Mouse (Mus musculus) intestine, embryonic 15.5 days (tissue): ENCODE measurements at regions not wholly inside any gene's neighbourhood (a gene's known extent, or its start where the extent isn't known, plus 50 kb on each side); places are given as distances from the start of the nearest gene placed in this dataset.
"Not testable (repeated sequence)": the region's sequence is repeated elsewhere in the genome, so short reads cannot be mapped to it uniquely, and the experiment has no call there.

Source experiments
- ATAC-seq: fragments of 200-750 bp; cut with Nextera tagmentation; 2 replicates; pipeline ENCODE4 v1.8.0; 2017; ENCODE audit warnings: moderate TSS enrichment, moderate library complexity
- H3K27ac ChIP-seq: fragments of 300-500 bp; sonication (generic); 2 replicates; pipeline ENCODE4 v1.5.1; 2015; ENCODE audit warnings: mild to moderate bottlenecking, inconsistent platforms
- H3K27me3 ChIP-seq: fragments of 300-500 bp; sonication (generic); replicated peaks from 2 replicates; pipeline ENCODE4 v1.6.1; 2015; ENCODE audit warnings: inconsistent platforms
- H3K36me3 ChIP-seq: fragments of 300-500 bp; sonication (generic); 2 replicates; pipeline ENCODE4 v1.6.1; 2015; ENCODE audit warnings: inconsistent platforms
- H3K4me1 ChIP-seq: fragments of 300-500 bp; sonication (generic); replicated peaks from 2 replicates; pipeline ENCODE4 v1.6.1; 2015; ENCODE audit warnings: inconsistent platforms
- H3K4me2 ChIP-seq: fragments of 300-500 bp; sonication (generic); replicated peaks from 2 replicates; pipeline ENCODE4 v1.6.1; 2015; ENCODE audit warnings: mild to moderate bottlenecking, inconsistent platforms
- H3K4me3 ChIP-seq: fragments of 300-500 bp; sonication (generic); replicated peaks from 2 replicates; pipeline ENCODE4 v1.5.1; 2015; ENCODE audit warnings: inconsistent platforms
- H3K9ac ChIP-seq: fragments of 300-500 bp; sonication (generic); 2 replicates; pipeline ENCODE4 v1.6.1; 2015; ENCODE audit warnings: inconsistent platforms
- H3K9me3 ChIP-seq: fragments of 300-500 bp; sonication (generic); 2 replicates; pipeline ENCODE4 v1.6.1; 2016; ENCODE audit warnings: inconsistent platforms
- WGBS: fragments of 180-500 bp; shearing (Covaris S2); methylation state at CpG from one replicate; pipeline ENCODE4 v1.1.7; 2015; 5-methylcytosine and 5-hydroxymethylcytosine counted together

DNA sequence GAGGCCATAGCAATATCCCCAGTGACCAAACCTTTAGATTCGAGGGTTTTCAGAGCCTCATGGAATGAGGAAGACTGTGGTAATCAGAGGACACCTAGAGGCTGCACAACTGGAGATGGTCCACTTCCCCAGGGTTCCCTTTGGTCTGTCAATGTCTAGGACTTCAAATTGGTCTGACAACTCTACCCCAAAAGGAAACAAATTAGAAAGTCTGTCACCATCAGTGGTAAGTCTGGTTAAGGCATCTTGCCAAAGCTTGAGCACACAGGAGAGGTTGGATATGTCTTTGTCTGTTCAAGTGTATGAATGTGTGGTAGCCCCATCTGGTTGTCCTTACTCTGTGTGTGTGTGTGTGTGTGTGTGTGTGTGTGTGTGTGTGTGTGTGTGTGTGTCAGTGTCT is 494.3 kb upstream of the Tbl1xr1 start:
- Histone ChIP-seq H3K9ac (no peak overlapping the region), H3K9me3 (no peaks in the 10 kb centered on the region), H3K36me3 (no peaks in the 10 kb centered on the region), H3K4me1 (no peaks in the 10 kb centered on the region), H3K4me2 (no peak overlapping the region), H3K4me3 (no peak overlapping the region), H3K27me3 (no peaks in the 10 kb centered on the region), H3K27ac (no peak overlapping the region)
- WGBS, result 87% methylated on average over 1 of the region's 1 CpGs
- no peak for ATAC-seq

DNA sequence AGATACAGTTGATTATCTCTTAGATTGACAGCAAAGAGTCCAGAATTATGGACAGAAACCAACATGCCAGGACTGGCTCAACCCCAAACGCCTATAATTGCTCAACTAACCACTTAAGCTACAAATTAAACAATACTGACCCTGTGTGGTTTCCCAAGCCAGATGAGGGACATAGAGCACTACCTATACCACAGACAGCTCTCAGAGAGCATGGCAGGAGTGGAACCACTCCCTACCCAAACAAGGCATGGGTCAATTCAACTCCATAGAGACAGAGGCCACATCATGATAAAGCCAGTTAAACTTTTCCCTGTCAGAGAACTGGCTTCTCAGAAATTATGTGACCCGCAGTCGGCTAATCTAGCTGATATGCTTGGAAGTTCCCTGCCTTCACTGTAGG is 490.7 kb upstream of the Tbl1xr1 start:
- Histone ChIP-seq H3K4me2 (no peak overlapping the region), H3K4me3 (no peak overlapping the region), H3K9me3 (no peaks in the 10 kb centered on the region), H3K9ac (no peak overlapping the region), H3K4me1 (no peaks in the 10 kb centered on the region), H3K27me3 (no peaks in the 10 kb centered on the region), H3K27ac (no peak overlapping the region), H3K36me3 (no peaks in the 10 kb centered on the region)
- 70% methylated on average over 3 of the region's 3 CpGs for WGBS
- peak; percentile 31; the same call in 1 of the 2 replicates for ATAC-seq

DNA sequence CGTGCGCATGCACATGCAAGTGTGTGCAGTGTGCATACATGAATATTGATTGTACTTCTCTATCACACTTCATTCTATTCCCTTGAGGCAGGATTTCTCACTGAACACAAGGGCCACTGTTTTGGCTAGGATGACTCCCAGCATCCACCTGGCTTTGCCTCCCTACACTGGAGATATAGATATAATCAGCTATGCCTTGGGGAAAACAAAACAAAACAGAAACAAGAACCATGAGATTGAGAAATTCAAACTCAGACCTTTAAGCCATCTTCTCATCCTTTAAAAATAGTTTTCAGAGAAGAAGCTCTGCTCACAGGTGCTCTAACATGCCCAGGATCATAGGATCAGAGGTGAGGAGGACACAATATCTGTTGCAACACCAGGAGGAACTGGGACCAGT is 469.6 kb upstream of the Tbl1xr1 start:
- no peaks in the 10 kb centered on the region for H3K36me3 ChIP-seq
- H3K4me1 ChIP-seq, result no peaks in the 10 kb centered on the region
- ATAC-seq, result no peak
- H3K9me3 ChIP-seq, result no peaks in the 10 kb centered on the region
- no peak overlapping the region for H3K27ac ChIP-seq
- no peak overlapping the region for H3K9ac ChIP-seq
- no peaks in the 10 kb centered on the region for H3K27me3 ChIP-seq
- no peak overlapping the region for H3K4me3 ChIP-seq
- no peak overlapping the region for H3K4me2 ChIP-seq
- 98% methylated on average over 2 of the region's 2 CpGs for WGBS

DNA sequence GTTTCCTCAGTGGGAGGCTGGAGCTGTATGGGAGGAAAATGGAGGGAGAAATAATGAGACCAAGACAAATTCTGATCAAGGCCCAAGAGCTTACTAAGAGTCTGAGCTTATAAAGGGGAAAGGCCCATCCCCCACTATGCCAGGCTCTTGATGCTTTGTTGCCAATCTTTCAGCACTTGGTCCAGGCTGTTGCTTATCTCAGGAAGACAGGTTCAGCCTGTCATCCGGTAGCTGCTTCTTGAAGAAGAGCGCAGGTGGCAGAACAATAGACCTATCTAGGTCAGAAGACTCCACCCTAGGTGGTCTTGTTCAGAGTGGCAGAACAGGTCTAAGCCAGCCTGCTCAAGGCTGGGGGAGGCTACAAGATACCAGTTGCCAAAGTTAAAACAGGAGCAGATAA is 466.2 kb upstream of the Tbl1xr1 start:
- Histone ChIP-seq H3K9ac (no peak overlapping the region), H3K27me3 (no peaks in the 10 kb centered on the region), H3K4me2 (no peak overlapping the region), H3K4me3 (no peak overlapping the region), H3K36me3 (no peaks in the 10 kb centered on the region), H3K4me1 (no peaks in the 10 kb centered on the region), H3K27ac (no peak overlapping the region), H3K9me3 (no peaks in the 10 kb centered on the region)
- WGBS, result 90% methylated on average over 2 of the region's 2 CpGs
- no peak for ATAC-seq

DNA sequence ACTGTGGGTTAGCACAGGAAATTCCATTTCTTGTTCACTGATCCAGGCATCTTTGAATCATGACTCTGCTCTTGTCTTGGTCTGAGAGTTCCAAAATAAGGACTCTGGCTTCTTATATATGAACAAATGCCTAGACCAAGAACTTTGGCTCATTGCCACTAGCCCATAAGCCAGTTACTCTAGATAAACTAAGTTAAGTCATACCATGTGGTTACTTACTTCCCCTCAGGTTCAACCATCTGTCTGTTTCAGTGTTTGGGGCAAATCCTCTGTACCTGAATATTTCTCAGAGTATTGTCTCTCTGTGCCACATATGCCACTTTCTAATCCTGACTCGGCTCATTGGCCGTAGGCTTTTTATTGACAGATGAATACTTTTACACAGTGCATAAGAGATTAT is 454.7 kb upstream of the Tbl1xr1 start:
- no peak for ATAC-seq
- no peak overlapping the region for H3K27ac ChIP-seq
- H3K27me3 ChIP-seq, result no peaks in the 10 kb centered on the region
- no peak overlapping the region for H3K9ac ChIP-seq
- WGBS, result 91% methylated on average over 2 of the region's 2 CpGs
- H3K4me1 ChIP-seq, result no peaks in the 10 kb centered on the region
- no peak overlapping the region for H3K4me3 ChIP-seq
- no peaks in the 10 kb centered on the region for H3K36me3 ChIP-seq
- no peaks in the 10 kb centered on the region for H3K9me3 ChIP-seq
- no peak overlapping the region for H3K4me2 ChIP-seq

DNA sequence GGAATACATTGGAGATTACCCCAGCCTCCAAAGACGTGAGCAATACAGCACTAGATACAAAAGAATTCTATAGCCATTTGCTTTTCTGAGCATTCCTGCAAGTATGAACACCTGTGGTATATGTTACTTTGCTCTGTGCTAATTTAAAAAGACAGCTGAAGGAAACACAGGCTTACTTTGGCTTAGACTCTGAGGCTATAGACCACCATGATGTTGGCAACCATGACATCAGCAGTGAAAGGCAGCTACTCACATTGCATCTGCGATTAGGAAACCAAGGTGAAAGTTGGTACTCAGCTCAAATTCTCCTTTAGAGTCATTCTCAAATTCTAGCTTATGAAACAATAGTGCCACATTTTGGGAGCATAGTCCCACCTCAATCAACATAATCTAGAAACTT is 451.4 kb upstream of the Tbl1xr1 start:
- WGBS, result 84% methylated on average over 2 of the region's 2 CpGs
- H3K4me1 ChIP-seq, result no peaks in the 10 kb centered on the region
- no peaks in the 10 kb centered on the region for H3K9me3 ChIP-seq
- H3K36me3 ChIP-seq, result no peaks in the 10 kb centered on the region
- ATAC-seq, result no peak
- no peak overlapping the region for H3K27ac ChIP-seq
- no peak overlapping the region for H3K4me2 ChIP-seq
- no peak overlapping the region for H3K9ac ChIP-seq
- no peak overlapping the region for H3K4me3 ChIP-seq
- H3K27me3 ChIP-seq, result no peaks in the 10 kb centered on the region

DNA sequence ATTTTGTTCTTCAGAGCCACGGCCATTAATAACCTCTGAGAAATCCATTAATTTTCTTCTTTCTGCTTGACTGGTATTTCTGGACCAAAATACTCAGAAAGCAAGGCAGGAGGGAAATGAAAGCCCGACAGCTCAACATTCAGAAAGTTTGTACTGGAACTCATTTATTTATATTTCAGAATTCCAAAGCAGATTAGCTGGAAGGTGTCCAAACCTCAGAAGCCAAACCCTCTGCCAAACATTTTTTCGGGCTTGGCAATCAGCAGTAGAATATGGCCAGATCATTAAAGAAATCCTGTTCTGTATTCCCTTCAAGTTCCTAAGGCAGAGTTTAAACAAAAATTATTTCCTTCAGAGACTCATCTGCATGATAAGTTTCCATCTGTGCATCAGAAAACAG is 450.4 kb upstream of the Tbl1xr1 start:
- Histone ChIP-seq H3K36me3 (no peaks in the 10 kb centered on the region), H3K27ac (no peak overlapping the region), H3K4me1 (no peaks in the 10 kb centered on the region), H3K9ac (no peak overlapping the region), H3K27me3 (no peaks in the 10 kb centered on the region), H3K4me2 (no peak overlapping the region), H3K4me3 (no peak overlapping the region), H3K9me3 (no peaks in the 10 kb centered on the region)
- 33% methylated on average over 3 of the region's 3 CpGs for WGBS
- no peak for ATAC-seq

DNA sequence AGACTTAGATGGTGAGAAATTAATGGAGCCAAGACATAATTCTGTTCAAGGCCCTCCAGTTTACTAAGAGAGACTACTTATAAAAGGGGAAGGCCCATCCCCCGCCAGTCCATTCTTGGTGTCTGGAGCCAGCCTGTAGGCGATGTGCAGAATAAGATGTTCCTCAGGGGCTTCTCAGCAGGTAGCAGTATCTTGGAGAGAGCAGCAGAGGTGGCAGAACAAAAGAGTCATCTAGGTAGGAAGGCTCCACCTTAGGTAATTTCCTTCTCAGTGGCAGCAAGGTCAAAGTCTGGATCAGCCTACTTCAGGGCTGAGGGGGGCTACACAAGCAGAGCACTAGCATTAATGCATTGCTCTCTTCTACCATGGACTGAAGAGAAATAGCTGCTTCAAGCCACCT is 449.4 kb upstream of the Tbl1xr1 start:
- not testable (repeated sequence) for H3K9me3 ChIP-seq, H3K4me2 ChIP-seq, H3K27me3 ChIP-seq, H3K9ac ChIP-seq, H3K27ac ChIP-seq, H3K36me3 ChIP-seq, H3K4me3 ChIP-seq, ATAC-seq, H3K4me1 ChIP-seq
- WGBS, result 83% methylated on average over 2 of the region's 2 CpGs

DNA sequence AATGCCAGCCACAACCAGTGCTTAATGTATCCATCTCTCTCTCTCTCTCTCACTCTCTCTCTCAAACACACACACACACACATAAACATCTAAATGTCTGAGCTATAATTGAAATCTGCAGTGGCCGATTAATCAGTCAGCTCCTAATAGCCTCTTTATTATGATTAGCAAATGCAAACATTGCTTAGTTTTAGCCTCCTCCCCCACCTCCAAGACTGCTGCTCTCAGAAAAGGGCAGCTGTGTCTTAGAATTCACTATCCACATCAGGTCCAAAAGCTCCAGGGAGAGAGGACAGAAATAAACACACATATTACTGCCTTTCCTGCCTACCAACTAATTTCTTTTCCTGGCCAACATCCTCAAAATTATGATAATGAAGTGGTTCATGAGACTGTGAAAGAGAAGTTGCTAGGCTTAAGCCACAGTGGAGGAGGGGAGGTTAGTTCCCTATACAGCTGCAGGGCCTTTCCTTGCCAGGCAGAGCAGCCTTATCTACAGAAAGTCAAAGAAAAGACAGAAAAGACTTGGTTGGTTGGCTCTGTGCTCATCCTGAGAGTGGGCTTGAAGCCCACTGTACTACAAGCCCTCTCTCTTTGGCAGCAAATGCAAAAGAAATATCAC is 442.7 kb upstream of the Tbl1xr1 start:
- ATAC-seq, result peak; percentile 71
- H3K4me3 ChIP-seq, result no peak overlapping the region
- H3K4me1 ChIP-seq, result peaks cover 4% of the 10 kb centered on the region; the same call in 1 of the 2 replicates
- no peaks in the 10 kb centered on the region for H3K36me3 ChIP-seq
- no peaks in the 10 kb centered on the region for H3K27me3 ChIP-seq
- H3K27ac ChIP-seq, result no peak overlapping the region; the same call in 1 of the 2 replicates
- WGBS, result 11% methylated on average over 1 of the region's 1 CpGs
- H3K4me2 ChIP-seq, result no peak overlapping the region
- no peaks in the 10 kb centered on the region for H3K9me3 ChIP-seq
- H3K9ac ChIP-seq, result no peak overlapping the region

DNA sequence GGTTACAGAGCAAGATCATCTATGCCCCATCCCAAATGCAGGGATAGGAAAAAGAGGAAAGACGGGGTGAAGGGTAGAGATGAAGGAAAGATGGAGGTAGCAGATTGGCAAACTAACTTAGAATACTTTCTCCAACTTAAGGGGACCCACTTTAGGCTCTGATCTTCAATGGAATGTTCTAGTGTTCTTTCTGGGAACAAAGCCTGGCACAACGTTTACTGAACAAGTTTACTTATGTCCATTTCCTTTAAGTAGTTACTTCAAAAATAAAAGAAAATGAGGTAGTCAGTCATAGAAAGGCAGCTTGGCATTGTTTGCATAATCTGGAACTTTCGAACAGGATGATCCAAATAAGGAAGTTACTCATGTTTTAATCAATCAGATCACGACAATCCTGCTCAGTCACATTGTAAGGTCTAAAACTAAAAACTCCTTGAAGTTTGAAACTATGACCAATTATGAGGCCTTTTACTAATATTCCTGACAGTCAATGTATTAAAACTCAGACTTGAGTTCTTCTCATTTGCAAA is 441.7 kb upstream of the Tbl1xr1 start:
- Histone ChIP-seq H3K36me3 (no peaks in the 10 kb centered on the region), H3K4me2 (no peak overlapping the region), H3K9ac (no peak overlapping the region), H3K27ac (no peak overlapping the region), H3K4me1 (peaks cover 4% of the 10 kb centered on the region; the same call in 1 of the 2 replicates), H3K4me3 (no peak overlapping the region), H3K27me3 (no peaks in the 10 kb centered on the region), H3K9me3 (no peaks in the 10 kb centered on the region)
- ATAC-seq, result no peak
- 83% methylated on average over 4 of the region's 4 CpGs for WGBS

DNA sequence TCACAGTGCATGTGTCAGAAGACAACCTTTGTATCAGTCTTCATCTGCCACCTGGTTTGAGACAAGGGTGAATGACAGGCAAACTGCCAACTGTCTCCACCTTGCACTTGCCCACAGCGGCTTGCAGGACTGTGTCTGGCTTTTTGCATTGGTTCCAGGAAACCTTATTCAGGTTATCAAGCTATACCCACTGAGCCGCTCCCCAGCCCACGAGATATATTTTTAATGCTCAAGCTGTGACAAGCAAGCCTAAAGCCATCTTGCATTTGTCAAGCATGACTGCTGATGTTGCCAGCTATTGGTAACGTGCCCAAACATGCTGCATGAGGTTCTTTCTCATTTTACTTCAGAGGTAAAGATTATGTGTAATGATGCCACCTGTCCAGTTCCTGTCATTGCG is 437.6 kb upstream of the Tbl1xr1 start:
- no peak overlapping the region for H3K4me2 ChIP-seq
- H3K4me3 ChIP-seq, result no peak overlapping the region
- H3K36me3 ChIP-seq, result no peaks in the 10 kb centered on the region
- H3K27me3 ChIP-seq, result no peaks in the 10 kb centered on the region
- peaks cover 2% of the 10 kb centered on the region; the same call in 1 of the 2 replicates for H3K4me1 ChIP-seq
- H3K9me3 ChIP-seq, result no peaks in the 10 kb centered on the region
- H3K9ac ChIP-seq, result no peak overlapping the region
- no peak overlapping the region for H3K27ac ChIP-seq
- whole genome bisulfite sequencing, result 88% methylated on average over 5 of the region's 5 CpGs
- no peak for ATAC-seq

DNA sequence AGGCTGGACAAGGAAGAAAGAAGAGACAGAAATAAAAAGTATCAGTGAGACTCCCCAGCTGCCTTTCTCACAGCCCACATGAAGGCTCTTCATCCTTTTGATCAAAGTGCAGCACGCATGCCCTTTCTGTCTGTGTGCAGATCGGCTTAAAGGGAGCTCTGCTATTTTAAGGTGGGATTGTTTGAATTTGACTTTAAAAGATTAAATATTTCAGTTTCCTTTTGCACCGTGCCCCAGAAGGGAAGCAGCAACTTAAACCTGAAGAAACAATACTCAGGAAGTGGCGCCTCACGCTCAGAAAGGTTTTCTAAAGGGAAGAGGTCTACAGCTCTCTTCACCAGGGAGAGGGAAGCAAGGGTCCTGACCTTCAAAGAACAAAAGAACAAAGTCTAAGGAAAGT is 436.9 kb upstream of the Tbl1xr1 start:
- H3K36me3 ChIP-seq, result no peaks in the 10 kb centered on the region
- H3K9ac ChIP-seq, result no peak overlapping the region
- no peak overlapping the region for H3K4me3 ChIP-seq
- no peaks in the 10 kb centered on the region for H3K27me3 ChIP-seq
- H3K4me1 ChIP-seq, result no peaks in the 10 kb centered on the region
- no peak overlapping the region for H3K4me2 ChIP-seq
- no peak for ATAC-seq
- no peak overlapping the region for H3K27ac ChIP-seq
- WGBS, result 32% methylated on average over 5 of the region's 5 CpGs
- H3K9me3 ChIP-seq, result no peaks in the 10 kb centered on the region

DNA sequence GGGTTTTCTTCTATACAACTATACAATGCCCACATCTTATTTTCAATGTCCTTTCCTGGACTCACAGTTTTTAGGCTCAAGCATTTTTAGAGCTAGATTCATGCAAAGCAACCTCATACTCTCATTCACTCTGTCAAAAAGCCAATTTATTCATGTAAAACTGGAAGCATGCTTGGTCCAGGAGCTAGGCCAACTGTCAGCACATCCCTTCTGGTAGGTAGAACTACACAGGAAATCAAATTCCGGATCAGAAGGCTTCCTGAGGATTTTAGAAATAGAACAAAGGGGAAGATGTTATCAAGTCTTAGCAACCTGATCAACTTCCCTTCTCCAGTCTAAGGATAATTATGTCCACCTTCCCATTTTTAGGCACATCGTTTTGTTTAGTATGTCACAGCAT is 432.4 kb upstream of the Tbl1xr1 start:
- no peak overlapping the region for H3K9ac ChIP-seq
- no peak for ATAC-seq
- no peak overlapping the region for H3K4me2 ChIP-seq
- no peak overlapping the region for H3K4me3 ChIP-seq
- no peaks in the 10 kb centered on the region for H3K36me3 ChIP-seq
- H3K27ac ChIP-seq, result no peak overlapping the region
- no peaks in the 10 kb centered on the region for H3K9me3 ChIP-seq
- H3K27me3 ChIP-seq, result no peaks in the 10 kb centered on the region
- 82% methylated on average over 2 of the region's 2 CpGs for WGBS
- H3K4me1 ChIP-seq, result no peaks in the 10 kb centered on the region
